Mouse (Mus musculus) heart, embryonic 12.5 days (tissue): Measurements from ENCODE around the gene Arhgap10. TPM values are rescaled to one million over a fixed set of nuclear protein-coding genes. Genes with fewer than 3 reads are reported as not detected.

Experiments
- ATAC-seq: fragments of 200-750 bp; cut with Nextera tagmentation; 2 replicates; pipeline ENCODE4 v1.8.0; 2017; ENCODE audit warnings: moderate TSS enrichment, moderate library complexity; ENCODE audit not compliant: insufficient number of reproducible peaks, low FRiP score
- H3K27ac ChIP-seq: fragments of 300-500 bp; sonication (generic); 2 replicates; pipeline ENCODE4 v1.5.1; 2016; ENCODE audit warnings: mild to moderate bottlenecking, moderate library complexity; ENCODE audit not compliant: poor library complexity, severe bottlenecking
- H3K27me3 ChIP-seq: fragments of 300-500 bp; sonication (generic); replicated peaks from 2 replicates; pipeline ENCODE4 v1.6.1; 2016; ENCODE audit warnings: mild to moderate bottlenecking, moderate library complexity
- H3K36me3 ChIP-seq: fragments of 300-500 bp; sonication (generic); 2 replicates; pipeline ENCODE4 v1.6.1; 2016; ENCODE audit warnings: mild to moderate bottlenecking, moderate library complexity
- H3K4me1 ChIP-seq: fragments of 300-500 bp; sonication (generic); replicated peaks from 2 replicates; pipeline ENCODE4 v1.6.1; 2016; ENCODE audit warnings: mild to moderate bottlenecking
- H3K4me2 ChIP-seq: fragments of 300-500 bp; sonication (generic); 2 replicates; pipeline ENCODE4 v1.6.1; 2016; ENCODE audit warnings: mild to moderate bottlenecking, moderate library complexity
- H3K4me3 ChIP-seq: fragments of 300-500 bp; sonication (generic); 2 replicates; pipeline ENCODE4 v1.5.1; 2016; ENCODE audit warnings: mild to moderate bottlenecking
- H3K9ac ChIP-seq: fragments of 300-500 bp; sonication (generic); 2 replicates; pipeline ENCODE4 v1.6.1; 2016; ENCODE audit warnings: mild to moderate bottlenecking, moderate library complexity
- H3K9me3 ChIP-seq: fragments of 300-500 bp; sonication (generic); replicated peaks from 2 replicates; pipeline ENCODE4 v1.6.1; 2016; ENCODE audit warnings: mild to moderate bottlenecking, moderate library complexity
- WGBS: fragments of 180-500 bp; shearing (Covaris S2); methylation state at CpG from one replicate; pipeline ENCODE4 v1.1.7; 2016; 5-methylcytosine and 5-hydroxymethylcytosine counted together
- polyA plus RNA-seq: library from polyadenylated mRNA; unstranded; fragments of >200 nt; fragmentation: Nextera tagmentation; extraction: Ambion mirVana; gene quantifications from 2 replicates; pipeline ENCODE4 v1.2.1, GENCODE M21; 2016

The Arhgap10 gene
- polyA plus RNA-seq, 1 experiment from 2014 or later: 25.3 TPM

- Histone ChIP-seq H3K9ac (peak overlapping the region; percentile 17; the same call in 1 of the 2 replicates), H3K9me3 (no peaks in the 10 kb centered on the region), H3K4me2 (no peak overlapping the region), H3K4me1 (peaks cover 80% of the 10 kb centered on the region), H3K4me3 (no peak overlapping the region), H3K27me3 (no peaks in the 10 kb centered on the region), H3K27ac (no peak overlapping the region), H3K36me3 (no peaks in the 10 kb centered on the region)
- ATAC-seq: no peak
- 34% methylated on average over 4 of the region's 4 CpGs for WGBS
Observed at GRCm38 (mm10) chr8:77483676-77484075, 34.1 kb downstream of the Arhgap10 start.

GRCm38 (mm10) chr8:77481791-77482190 lies 36.0 kb downstream of the Arhgap10 start:
- no peak overlapping the region for H3K4me3 ChIP-seq
- no peak overlapping the region for H3K9ac ChIP-seq
- ATAC-seq: peak; percentile 43; the same call in 1 of the 2 replicates
- H3K27ac ChIP-seq: peak overlapping the region; percentile 74
- no peaks in the 10 kb centered on the region for H3K27me3 ChIP-seq
- H3K4me2 ChIP-seq: peak overlapping the region; percentile 10
- H3K36me3 ChIP-seq: no peaks in the 10 kb centered on the region
- H3K9me3 ChIP-seq: no peaks in the 10 kb centered on the region
- H3K4me1 ChIP-seq: peaks cover 78% of the 10 kb centered on the region
- 37% methylated on average over 6 of the region's 6 CpGs for WGBS

- H3K9me3 ChIP-seq: no peaks in the 10 kb centered on the region
- no peak overlapping the region for H3K4me3 ChIP-seq
- no peak overlapping the region for H3K27ac ChIP-seq
- no peak overlapping the region for H3K4me2 ChIP-seq
- H3K27me3 ChIP-seq: no peaks in the 10 kb centered on the region
- 63% methylated on average over 9 of the region's 9 CpGs for WGBS
- H3K36me3 ChIP-seq: no peaks in the 10 kb centered on the region
- ATAC-seq: no peak
- no peak overlapping the region for H3K9ac ChIP-seq
- peaks cover 70% of the 10 kb centered on the region for H3K4me1 ChIP-seq
Observed at GRCm38 (mm10) chr8:77479995-77480394, 37.8 kb downstream of the Arhgap10 start.

DNA sequence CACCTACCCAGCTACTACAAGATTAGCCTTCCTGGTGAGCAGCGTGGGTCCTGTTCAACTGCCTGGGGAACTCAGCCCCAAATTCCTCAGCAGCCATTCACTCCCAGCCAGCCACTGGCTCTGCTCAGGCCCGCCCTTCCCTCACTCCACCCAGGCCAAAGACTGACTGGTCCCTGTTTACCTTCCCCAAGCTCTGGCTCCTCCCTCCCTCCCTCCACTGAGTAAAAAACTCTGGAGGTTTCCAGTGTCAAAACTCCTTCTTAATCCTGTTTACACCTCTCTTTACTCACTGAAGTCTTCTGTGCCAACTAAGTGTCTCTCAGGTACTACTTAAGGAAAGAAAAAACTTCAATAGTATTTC lies 38.9 kb downstream of the Arhgap10 start:
- Histone ChIP-seq H3K9me3 (no peaks in the 10 kb centered on the region), H3K27ac (peak overlapping the region; percentile 84), H3K4me1 (peaks cover 63% of the 10 kb centered on the region), H3K36me3 (no peaks in the 10 kb centered on the region), H3K4me3 (no peak overlapping the region), H3K27me3 (no peaks in the 10 kb centered on the region), H3K9ac (no peak overlapping the region), H3K4me2 (peak overlapping the region; percentile 28; the same call in 1 of the 2 replicates)
- peak; percentile 27; the same call in 1 of the 2 replicates for ATAC-seq
- 17% methylated on average over 2 of the region's 2 CpGs for WGBS

- Histone ChIP-seq H3K27ac (peak overlapping the region; percentile 84), H3K9me3 (no peaks in the 10 kb centered on the region), H3K27me3 (no peaks in the 10 kb centered on the region), H3K4me1 (peaks cover 63% of the 10 kb centered on the region), H3K9ac (no peak overlapping the region), H3K36me3 (no peaks in the 10 kb centered on the region), H3K4me2 (peak overlapping the region; percentile 28; the same call in 1 of the 2 replicates), H3K4me3 (no peak overlapping the region)
- 50% methylated on average over 12 of the region's 12 CpGs for WGBS
- ATAC-seq: peak; percentile 73
Observed at GRCm38 (mm10) chr8:77478155-77478912, 39.4 kb downstream of the Arhgap10 start.

- peaks cover 64% of the 10 kb centered on the region for H3K4me1 ChIP-seq
- peak overlapping the region; percentile 32; the same call in 1 of the 2 replicates for H3K9ac ChIP-seq
- no peaks in the 10 kb centered on the region for H3K27me3 ChIP-seq
- H3K36me3 ChIP-seq: no peaks in the 10 kb centered on the region
- peak overlapping the region; percentile 84; the same call in 1 of the 2 replicates for H3K27ac ChIP-seq
- WGBS: 40% methylated on average over 12 of the region's 12 CpGs
- H3K4me3 ChIP-seq: no peak overlapping the region
- no peak for ATAC-seq
- no peaks in the 10 kb centered on the region for H3K9me3 ChIP-seq
- H3K4me2 ChIP-seq: no peak overlapping the region
Observed at GRCm38 (mm10) chr8:77477684-77478083, 40.1 kb downstream of the Arhgap10 start.

DNA sequence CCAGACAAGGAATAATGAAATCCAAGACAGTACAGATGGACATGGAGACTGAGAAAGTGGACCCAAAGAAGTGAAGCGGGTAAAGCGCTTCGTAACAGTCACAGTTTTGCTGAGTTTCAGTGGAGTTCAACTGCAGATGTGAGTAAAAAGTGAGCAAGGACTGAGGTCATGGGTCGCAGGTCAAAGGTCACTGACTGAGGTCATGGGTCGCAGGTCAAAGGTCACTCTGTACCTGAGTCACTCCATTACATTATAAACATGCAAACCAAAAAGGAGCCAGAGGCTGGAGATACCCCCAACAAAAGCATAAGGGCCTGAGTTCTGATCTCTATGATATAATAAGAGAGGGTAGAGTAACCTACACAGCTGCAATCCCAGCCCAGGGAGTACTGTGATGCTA lies 43.1 kb downstream of the Arhgap10 start:
- Histone ChIP-seq H3K36me3 (no peaks in the 10 kb centered on the region), H3K9me3 (no peaks in the 10 kb centered on the region), H3K4me1 (peaks cover 41% of the 10 kb centered on the region), H3K4me2 (no peak overlapping the region), H3K27ac (no peak overlapping the region), H3K9ac (no peak overlapping the region), H3K27me3 (no peaks in the 10 kb centered on the region), H3K4me3 (no peak overlapping the region)
- WGBS: 96% methylated on average over 5 of the region's 5 CpGs
- ATAC-seq: no peak

DNA sequence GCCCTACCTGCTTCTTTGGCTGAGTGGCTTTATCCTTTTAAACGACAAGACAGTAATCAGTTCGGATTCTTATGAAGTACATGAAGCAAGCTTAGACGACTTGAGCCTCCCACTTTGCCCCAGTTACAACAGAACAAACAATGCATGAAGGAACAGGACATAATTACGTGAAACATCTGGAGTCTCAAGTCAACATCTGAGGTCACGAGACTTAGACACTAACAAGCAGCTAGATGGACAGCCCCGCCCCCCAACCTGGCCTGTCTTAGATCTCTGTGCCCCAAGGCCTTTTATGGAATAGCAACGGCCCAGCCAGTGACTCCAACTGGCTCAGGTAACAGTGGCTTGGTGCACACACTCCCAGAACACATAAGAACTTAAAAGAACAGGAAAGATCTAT lies 44.0 kb downstream of the Arhgap10 start:
- H3K4me2 ChIP-seq: 0 out of 2 replicates have a peak overlapping the region, but pooled peaks have one; percentile 2
- no peaks in the 10 kb centered on the region for H3K9me3 ChIP-seq
- H3K27me3 ChIP-seq: no peaks in the 10 kb centered on the region
- H3K27ac ChIP-seq: peak overlapping the region; percentile 81
- ATAC-seq: no peak
- no peak overlapping the region for H3K4me3 ChIP-seq
- 59% methylated on average over 7 of the region's 7 CpGs for WGBS
- peaks cover 41% of the 10 kb centered on the region for H3K4me1 ChIP-seq
- no peak overlapping the region for H3K9ac ChIP-seq
- no peaks in the 10 kb centered on the region for H3K36me3 ChIP-seq

GRCm38 (mm10) chr8:77473373-77473772 lies 44.4 kb downstream of the Arhgap10 start:
- Histone ChIP-seq H3K27ac (peak overlapping the region; percentile 81), H3K4me1 (peaks cover 38% of the 10 kb centered on the region), H3K36me3 (no peaks in the 10 kb centered on the region), H3K9ac (no peak overlapping the region), H3K27me3 (no peaks in the 10 kb centered on the region), H3K9me3 (no peaks in the 10 kb centered on the region), H3K4me2 (0 out of 2 replicates have a peak overlapping the region, but pooled peaks have one; percentile 2), H3K4me3 (no peak overlapping the region)
- WGBS: 40% methylated on average over 6 of the region's 6 CpGs
- peak; percentile 55; the same call in 1 of the 2 replicates for ATAC-seq

- Histone ChIP-seq H3K4me1 (peaks cover 6% of the 10 kb centered on the region), H3K4me3 (no peak overlapping the region), H3K36me3 (no peaks in the 10 kb centered on the region), H3K9ac (no peak overlapping the region), H3K27me3 (no peaks in the 10 kb centered on the region), H3K4me2 (no peak overlapping the region), H3K27ac (no peak overlapping the region), H3K9me3 (no peaks in the 10 kb centered on the region)
- ATAC-seq: no peak
- 71% methylated on average over 6 of the region's 6 CpGs for WGBS
Observed at GRCm38 (mm10) chr8:77461392-77461791, 56.4 kb downstream of the Arhgap10 start.

GRCm38 (mm10) chr8:77460363-77460762 lies 57.4 kb downstream of the Arhgap10 start:
- no peak overlapping the region for H3K4me3 ChIP-seq
- H3K4me2 ChIP-seq: no peak overlapping the region
- H3K4me1 ChIP-seq: peaks cover 6% of the 10 kb centered on the region
- no peaks in the 10 kb centered on the region for H3K27me3 ChIP-seq
- no peak overlapping the region for H3K27ac ChIP-seq
- no peaks in the 10 kb centered on the region for H3K9me3 ChIP-seq
- no peaks in the 10 kb centered on the region for H3K36me3 ChIP-seq
- 74% methylated on average over 2 of the region's 2 CpGs for WGBS
- no peak for ATAC-seq
- no peak overlapping the region for H3K9ac ChIP-seq
